Mouse (Mus musculus): ENCODE results near the gene Nhp2. TPM values are rescaled to one million over a fixed set of nuclear protein-coding genes. Genes with fewer than 3 reads are reported as not detected.

Nhp2 gene
- 10 to 100 TPM; 23.8 to 32.7 TPM for total RNA-seq (2021)
- long read RNA-seq, experiment 1, transcript Nhp2-202 (4 exons, 1,042 nt): major isoform, 37 of 37 reads
- long read RNA-seq, experiment 1, partial matches to known transcripts: 0 of 37 reads
- long read RNA-seq, experiment 1, other reads (novel, unspliced or antisense): 0 of 37 reads
- long read RNA-seq, experiment 2, transcript Nhp2-202 (4 exons, 1,042 nt): major isoform, 35 of 36 reads
- long read RNA-seq, experiment 2, partial matches to known transcripts: 0 of 36 reads
- long read RNA-seq, experiment 2, other reads (novel, unspliced or antisense): 0 of 36 reads

- peak; percentile 93 for DNase-seq
- intact Hi-C loops (cut with DNase I; ENCODE audit: low total_unique reads): loop anchor here (2.0 kb wide), 1 partner anchor 63 kb away; no protein-coding TSS in a partner anchor
These were observed at the start of gene Nhp2 for GRCm38 (mm10) chr11:51619409-51620060. Nhp2 (plus strand) TSS chr11:51619735.

- intact Hi-C loops (cut with DNase I; ENCODE audit: low total_unique reads): no loop called here
- DNase-seq: no peak
These were observed 43.1 kb upstream of the Nhp2 start for GRCm38 (mm10) chr11:51576454-51576853.

DNA sequence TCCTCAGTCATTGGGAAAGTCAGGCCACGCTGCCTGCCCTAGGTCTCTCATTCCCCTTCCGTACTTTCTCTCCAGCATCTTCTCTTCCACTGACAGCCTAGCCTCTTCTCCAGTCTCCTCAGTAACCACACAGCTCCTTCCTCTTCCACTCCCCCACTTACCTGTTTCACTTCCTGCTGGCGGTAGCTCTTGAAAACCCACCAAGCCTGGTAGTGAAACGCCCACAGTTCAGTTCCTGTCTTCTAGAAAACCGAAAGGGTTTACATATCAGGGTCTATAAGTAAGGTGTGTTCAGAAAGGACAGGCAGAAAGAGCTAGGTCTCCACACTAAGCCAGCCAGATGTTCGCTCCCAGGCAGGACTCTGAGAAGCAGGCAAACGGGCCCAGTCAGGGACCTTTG, 41.9 kb upstream of the Nhp2 start:
- no peak for DNase-seq
- intact Hi-C loops (cut with DNase I; ENCODE audit: low total_unique reads): no loop called here

DNA sequence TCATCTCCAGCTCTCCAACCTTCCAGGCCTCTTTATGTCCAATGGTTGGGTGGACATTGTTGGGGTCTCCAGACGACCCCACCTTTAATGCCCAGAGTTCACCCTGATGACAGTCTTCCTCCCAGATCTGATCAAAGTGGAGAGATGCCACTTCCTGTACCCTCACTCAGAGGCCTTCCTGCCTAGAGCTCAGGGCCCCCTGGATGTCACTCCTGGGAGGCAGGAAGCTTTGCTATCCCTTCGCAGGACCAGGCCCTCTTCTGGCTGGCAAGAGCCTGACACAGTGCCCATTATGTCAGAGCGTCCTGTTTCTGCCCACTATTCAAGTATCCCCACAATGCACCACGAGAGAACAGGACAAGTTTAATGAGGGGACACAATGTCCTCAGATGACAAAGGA, 40.5 kb upstream of the Nhp2 start:
- intact Hi-C loops (cut with DNase I; ENCODE audit: low total_unique reads): no loop called here

GRCm38 (mm10) chr11:51582713-51583112, 36.8 kb upstream of the Nhp2 start:
- peak; percentile 76 for DNase-seq
- intact Hi-C loops (cut with DNase I; ENCODE audit: low total_unique reads): no loop called here

More for the DNA sequence above, 40.5 kb upstream of the Nhp2 start:
- DNase-seq: no peak

DNA sequence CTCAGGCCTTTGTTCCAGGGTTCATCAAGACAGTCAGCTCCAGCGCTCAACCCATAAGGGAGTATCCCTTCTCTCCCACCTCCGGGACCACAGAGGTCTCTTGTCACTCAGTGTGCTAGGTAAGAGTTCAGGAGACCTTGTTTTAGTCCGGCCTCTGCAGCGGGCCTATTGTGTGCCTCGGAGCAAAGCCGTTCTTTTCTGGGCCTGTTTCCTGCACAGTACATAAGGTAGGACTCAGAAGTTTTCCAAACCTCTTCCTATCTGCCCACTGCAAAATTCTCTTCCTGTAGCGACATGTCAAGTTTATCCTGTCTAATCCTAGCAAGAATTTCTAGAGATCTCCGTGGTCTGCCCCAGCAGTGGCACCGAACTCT, 35.5 kb upstream of the Nhp2 start:
- intact Hi-C loops (cut with DNase I; ENCODE audit: low total_unique reads): no loop called here
- DNase-seq: no peak

DNA sequence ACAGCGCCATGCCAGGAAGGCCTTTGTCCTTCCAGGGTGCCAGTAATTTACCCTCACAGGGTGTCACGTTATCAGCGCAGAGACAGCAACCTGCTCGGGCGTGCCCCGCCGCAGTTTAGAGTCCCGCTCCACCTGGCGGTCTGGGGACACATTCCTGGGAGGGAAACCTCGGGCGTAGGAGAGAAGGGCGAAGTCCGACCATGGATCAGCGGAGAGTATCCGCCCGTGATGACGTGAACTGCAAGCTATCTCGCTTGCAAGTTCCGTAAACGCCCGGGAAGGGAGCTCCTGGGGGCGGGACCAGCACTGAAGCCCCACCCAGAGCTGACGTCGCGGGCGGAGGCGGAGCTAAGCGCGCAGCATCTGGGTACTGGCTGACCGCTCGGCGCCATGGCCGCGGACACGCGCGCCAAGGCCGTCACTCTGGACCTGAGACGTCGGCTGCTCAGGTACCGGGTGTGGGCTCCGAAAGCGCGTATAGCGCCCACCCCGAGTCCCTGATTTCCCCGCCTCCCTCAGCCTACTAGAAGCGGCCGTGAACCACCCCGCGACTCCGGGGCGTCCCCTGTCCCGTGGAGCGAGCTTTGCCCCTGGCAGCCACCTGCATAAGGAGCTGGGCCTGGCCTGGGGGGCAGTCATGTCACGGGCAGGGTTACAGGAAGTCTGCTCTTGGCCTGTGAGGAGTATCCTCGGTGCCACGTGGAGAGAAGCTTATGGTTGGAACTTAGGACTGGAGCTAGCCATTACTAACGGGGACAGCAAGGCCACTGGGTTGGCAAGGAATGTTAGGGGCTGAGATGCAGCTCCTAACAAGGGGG, 34.9 kb upstream of the Nhp2 start, which contains the start of gene Phykpl:
Gene Phykpl, plus strand, starts transcription at position 327 of the 818 bp plus-strand sequence.
- peak; percentile 96 for DNase-seq
- intact Hi-C loops (cut with DNase I; ENCODE audit: low total_unique reads): no loop called here

DNA sequence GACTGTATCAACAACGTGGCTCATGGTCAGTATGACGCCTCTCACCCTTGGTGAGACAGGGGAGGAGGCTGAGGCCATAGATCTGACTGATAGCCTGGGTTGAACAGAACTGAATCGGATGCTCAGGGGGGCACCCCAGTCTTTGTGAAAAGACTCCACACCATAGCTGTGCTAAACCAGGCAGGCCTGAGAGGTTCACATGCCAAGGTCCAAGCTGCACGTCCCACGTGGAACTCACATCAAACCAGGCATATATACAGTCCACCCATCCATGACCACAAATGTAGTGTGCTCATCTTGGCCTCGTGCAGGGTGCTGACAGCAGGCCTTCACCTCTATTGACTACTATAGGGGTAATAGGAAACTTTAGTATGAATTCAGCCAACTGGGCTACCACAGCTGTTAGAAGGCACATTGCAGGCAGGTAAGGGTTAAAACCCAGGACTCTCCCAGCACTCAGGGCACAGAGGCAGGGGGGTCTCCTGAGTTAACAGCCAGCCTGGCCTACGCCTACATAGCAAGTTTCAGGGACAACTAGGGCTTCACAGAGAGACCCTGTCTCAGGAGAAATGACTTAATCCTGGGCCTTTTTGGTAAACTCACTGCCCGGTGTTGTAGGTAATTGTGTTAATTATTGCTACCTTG, 33.8 kb upstream of the Nhp2 start:
- intact Hi-C loops (cut with DNase I; ENCODE audit: low total_unique reads): no loop called here
- DNase-seq: no peak

- DNase-seq: no peak
- intact Hi-C loops (cut with DNase I; ENCODE audit: low total_unique reads): no loop called here
These were observed 33.1 kb upstream of the Nhp2 start for GRCm38 (mm10) chr11:51586411-51586810.

DNA sequence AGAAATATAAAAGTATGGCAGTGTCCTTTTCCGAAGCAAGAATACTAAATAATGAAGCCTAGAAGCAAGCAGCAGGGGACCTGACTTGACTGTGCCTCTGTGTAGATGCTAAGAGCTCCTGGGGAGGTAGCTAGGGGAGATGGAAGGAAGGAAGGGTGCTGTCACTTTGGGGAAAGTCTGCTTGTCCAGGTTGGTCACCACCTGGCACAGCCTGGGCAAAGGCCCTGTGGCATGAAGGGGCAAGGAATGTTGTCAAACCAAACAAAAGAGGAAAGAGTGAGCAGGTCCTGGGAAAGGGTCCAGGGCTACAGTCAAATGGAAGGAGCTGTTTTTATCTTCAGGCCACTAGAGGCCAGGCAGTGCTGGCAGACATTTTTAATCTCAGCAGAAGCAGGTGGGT, 32.5 kb upstream of the Nhp2 start:
- intact Hi-C loops (cut with DNase I; ENCODE audit: low total_unique reads): no loop called here
- no peak for DNase-seq

DNA sequence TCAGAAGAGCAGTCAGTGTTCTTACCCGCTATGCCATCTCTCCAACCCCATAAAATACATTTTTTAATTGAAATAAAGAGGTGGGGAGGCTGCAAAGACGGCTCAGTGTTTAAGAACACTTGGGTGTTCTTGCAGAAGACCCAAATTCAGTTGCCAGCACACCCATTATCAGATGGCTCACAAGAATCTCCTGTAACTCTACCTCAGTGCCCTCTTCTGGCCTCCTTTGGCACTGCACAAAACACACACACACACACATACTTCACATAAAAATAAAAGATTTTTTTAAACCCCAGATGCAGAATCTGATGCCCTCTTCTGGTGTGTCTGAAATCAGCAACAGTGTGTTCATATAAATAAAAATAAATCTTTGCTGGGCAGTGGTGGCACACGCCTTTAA, 30.7 kb upstream of the Nhp2 start:
- intact Hi-C loops (cut with DNase I; ENCODE audit: low total_unique reads): no loop called here
- DNase-seq: no peak

DNA sequence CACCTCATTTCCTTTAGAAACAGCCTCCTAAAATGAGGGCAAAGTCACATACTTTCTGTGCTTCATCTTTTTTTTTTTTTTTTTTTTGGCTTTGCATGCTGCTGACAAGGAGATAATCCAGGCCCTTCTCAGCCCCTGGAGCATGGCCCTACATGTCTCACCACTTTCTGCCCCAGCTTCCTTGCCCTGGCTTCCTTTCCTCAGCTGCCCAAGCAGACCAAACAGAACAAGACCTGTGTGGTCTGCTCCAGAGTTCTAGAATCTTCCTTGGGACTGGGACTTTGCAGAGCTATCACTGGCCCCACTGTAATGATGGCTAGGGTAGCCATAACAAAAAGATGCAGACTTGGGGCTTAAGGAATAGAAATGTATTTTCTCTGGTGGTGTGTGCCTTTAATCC, 29.5 kb upstream of the Nhp2 start:
- no peak for DNase-seq
- intact Hi-C loops (cut with DNase I; ENCODE audit: low total_unique reads): no loop called here

DNA sequence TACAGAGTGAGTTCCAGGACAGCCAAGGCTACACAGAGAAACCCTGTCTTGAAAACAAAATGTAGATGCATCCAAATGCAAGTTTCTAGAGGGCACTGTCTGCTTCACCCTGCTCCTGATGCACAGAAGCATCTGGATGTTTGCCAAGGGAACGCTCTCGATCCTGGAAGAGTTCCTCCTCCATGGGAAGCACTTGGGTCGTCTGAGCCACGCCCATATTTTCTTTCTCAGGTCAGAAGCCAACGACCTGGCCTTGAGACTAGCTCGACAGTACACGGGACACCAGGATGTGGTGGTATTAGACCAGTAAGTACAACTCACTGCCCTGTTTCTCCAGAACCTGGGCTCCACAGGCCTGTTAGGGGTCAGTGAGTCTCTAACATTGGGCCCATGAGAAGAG, 28.4 kb upstream of the Nhp2 start:
- no peak for DNase-seq
- intact Hi-C loops (cut with DNase I; ENCODE audit: low total_unique reads): no loop called here

- DNase-seq: no peak
- intact Hi-C loops (cut with DNase I; ENCODE audit: low total_unique reads): no loop called here
These were observed 27.6 kb upstream of the Nhp2 start for GRCm38 (mm10) chr11:51591915-51592314.

- intact Hi-C loops (cut with DNase I; ENCODE audit: low total_unique reads): no loop called here
- no peak for DNase-seq
These were observed 26.2 kb upstream of the Nhp2 start for GRCm38 (mm10) chr11:51593368-51593767.

DNA sequence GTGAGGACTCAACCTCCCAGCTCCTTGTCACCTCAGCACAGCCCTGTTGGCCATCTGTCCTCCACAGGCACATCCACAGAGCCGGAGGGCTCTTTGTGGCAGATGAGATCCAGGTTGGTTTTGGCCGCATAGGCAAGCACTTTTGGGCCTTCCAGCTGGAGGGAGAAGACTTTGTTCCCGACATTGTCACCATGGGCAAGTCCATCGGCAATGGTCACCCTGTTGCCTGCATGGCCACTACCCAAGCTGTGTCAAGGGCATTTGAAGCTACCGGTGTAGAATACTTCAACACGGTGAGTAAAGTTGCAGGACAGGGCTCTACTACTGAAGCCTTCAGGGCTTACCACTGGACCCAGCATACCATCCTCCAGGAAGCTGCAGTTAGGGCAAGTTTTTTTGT, 25.7 kb upstream of the Nhp2 start:
- intact Hi-C loops (cut with DNase I; ENCODE audit: low total_unique reads): no loop called here
- no peak for DNase-seq

- intact Hi-C loops (cut with DNase I; ENCODE audit: low total_unique reads): no loop called here
- no peak for DNase-seq
These were observed 24.7 kb upstream of the Nhp2 start for GRCm38 (mm10) chr11:51594715-51595350.

DNA sequence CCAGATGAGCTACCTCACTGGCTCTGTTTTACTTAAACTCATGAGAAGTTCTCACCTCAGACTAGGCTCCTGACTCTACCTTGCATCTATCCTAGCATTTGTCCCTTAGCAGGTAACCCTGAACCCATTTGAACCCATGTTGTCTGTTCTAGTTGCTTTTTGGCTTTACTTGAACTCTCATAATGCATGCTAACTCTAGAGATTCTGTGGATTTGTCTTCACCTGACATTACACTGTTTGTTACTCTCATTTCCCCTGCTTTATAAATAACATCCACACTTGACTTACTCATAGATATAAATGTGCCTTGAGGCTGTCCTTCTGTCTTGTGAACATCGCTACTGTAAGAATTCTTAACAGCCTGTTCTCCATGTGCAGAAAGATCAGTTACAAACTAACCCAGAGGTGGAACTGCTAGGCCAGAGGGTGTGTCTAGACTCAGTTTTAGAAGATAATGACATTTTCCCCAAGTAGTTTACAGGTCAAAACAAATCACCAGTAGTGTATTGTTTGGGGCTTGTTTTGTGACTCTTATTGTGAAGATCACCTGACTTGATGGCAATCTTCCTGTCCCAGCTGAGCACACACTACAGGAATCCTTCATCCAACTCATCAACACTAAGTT, 24.0 kb upstream of the Nhp2 start:
- DNase-seq: no peak
- intact Hi-C loops (cut with DNase I; ENCODE audit: low total_unique reads): no loop called here

DNA sequence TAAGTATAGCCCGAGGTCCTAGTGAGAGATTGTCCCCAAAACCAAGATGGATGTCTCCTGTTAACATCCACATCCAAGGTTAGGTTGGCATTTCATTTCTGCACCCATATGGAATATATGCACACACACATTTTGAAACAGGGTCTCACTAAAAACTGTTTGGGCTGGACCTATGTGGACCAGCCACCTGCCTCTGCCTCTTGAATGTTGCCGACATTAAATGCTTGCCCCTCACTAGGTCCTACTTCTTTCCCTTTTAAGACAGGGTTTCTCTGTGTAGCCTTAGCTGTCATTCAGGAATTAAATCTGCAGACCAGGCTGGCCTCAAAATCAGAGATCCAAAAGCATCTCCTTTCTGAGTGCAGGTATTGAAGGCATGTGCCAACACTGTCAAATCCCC, 22.0 kb upstream of the Nhp2 start:
- intact Hi-C loops (cut with DNase I; ENCODE audit: low total_unique reads): no loop called here
- no peak for DNase-seq

All from gastrocnemius, postnatal 14 days (tissue).